Mouse (Mus musculus): Measurements from ENCODE around the gene Krt34.

- TF ChIP-seq HCFC1 (IDR thresholded peaks at IDR 0.05; ENCODE audit: borderline replicate concordance, insufficient read depth, low read length) (no peak), CHD2 (IDR thresholded peaks at IDR 0.05; ENCODE audit: low read depth, low read length) (no peak)
These were observed 36.5 kb downstream of the Krt34 start for GRCm38 (mm10) chr11:100004846-100005245.

Measured in ES-E14 (cell line).